Mouse (Mus musculus) left cerebral cortex, postnatal 14 days (tissue): Measurements from ENCODE around the gene Rgr. TPM values are rescaled to one million over a fixed set of nuclear protein-coding genes. Genes with fewer than 3 reads are reported as not detected.
A peak's percentile ranks its signal among the peaks of the same experiment; 100 is the strongest.

Experiments
- DNase-seq, 2 experiments: peaks; one replicate each; pipeline ENCODE4 v3.0.0; 2021 to 2022; ENCODE audit warnings: low spot score in 2 of 2, mixed read lengths in 1 of 2
- intact Hi-C: fragments of 180-260 bp; cut with DNase I; formaldehyde crosslinking; loops from one replicate; pipeline ENCODE4 v1.15.1; 2025
- long read RNA-seq, 2 experiments: library from polyadenylated mRNA; stranded (forward); transcript quantifications; one replicate each; pipeline ENCODE4 v2.0.0; 2021
- total RNA-seq, 2 experiments: library from RNA; stranded (reverse); gene quantifications; 2 replicates each; pipeline ENCODE4 v1.2.3; 2021

The Rgr gene
- not detected for total RNA-seq
- long read RNA-seq, experiment 1, result 0 reads
- long read RNA-seq, experiment 2, result 0 reads

GRCm38 (mm10) chr14:37048914-37049410 lies at the start of gene Rgr:
Rgr (minus strand) TSS chr14:37048964.
- peak in 1 of 2 experiments; percentile 42 for DNase-seq

GRCm38 (mm10) chr14:37097956-37098530 lies 49.3 kb upstream of the Rgr start, which contains the start of gene Cdhr1:
Cdhr1 (minus strand) TSS chr14:37098347.
- intact Hi-C loops, result no loop called here
- peak in 1 of 2 experiments; percentile 16 for DNase-seq

More at GRCm38 (mm10) chr14:37048914-37049410, at the start of gene Rgr:
- intact Hi-C loops, result no loop called here

- no peak for DNase-seq
- intact Hi-C loops, result no loop called here
These were observed 46.8 kb upstream of the Rgr start for GRCm38 (mm10) chr14:37095556-37095955.

GRCm38 (mm10) chr14:37094436-37094835 lies 45.7 kb upstream of the Rgr start:
- DNase-seq, result no peak
- intact Hi-C loops, result no loop called here

GRCm38 (mm10) chr14:37083755-37084154 lies 35.0 kb upstream of the Rgr start:
- intact Hi-C loops, result no loop called here
- no peak for DNase-seq

GRCm38 (mm10) chr14:37080724-37081123 lies 32.0 kb upstream of the Rgr start:
- intact Hi-C loops, result no loop called here
- DNase-seq, result no peak

- intact Hi-C loops, result no loop called here
- peak in 1 of 2 experiments; percentile 18 for DNase-seq
These were observed 19.8 kb upstream of the Rgr start for GRCm38 (mm10) chr14:37068516-37068915.

GRCm38 (mm10) chr14:37067629-37068028 lies 18.9 kb upstream of the Rgr start, which contains the start of gene Lrit2:
Lrit2 (plus strand) TSS chr14:37067929.
- intact Hi-C loops, result no loop called here
- no peak for DNase-seq

GRCm38 (mm10) chr14:37066636-37067035 lies 17.9 kb upstream of the Rgr start:
- intact Hi-C loops, result no loop called here
- peak; percentile 13 to 47 for DNase-seq

- intact Hi-C loops, result no loop called here
- DNase-seq, result peak in 1 of 2 experiments; percentile 49
These were observed 16.1 kb upstream of the Rgr start for GRCm38 (mm10) chr14:37064849-37065248.

- intact Hi-C loops, result loop anchor here (5.0 kb wide), 3 partner anchors 67 to 93 kb away; partner anchors contain the start of gene Ccser2
- DNase-seq, result peak; percentile 15 to 29
These were observed 14.3 kb downstream of the Rgr start for GRCm38 (mm10) chr14:37034432-37034831.

GRCm38 (mm10) chr14:37033241-37033640 lies 15.5 kb downstream of the Rgr start:
- peak; percentile 83 to 91 for DNase-seq

GRCm38 (mm10) chr14:37032481-37033104 lies 16.2 kb downstream of the Rgr start:
- intact Hi-C loops, result loop anchor here (2.0 to 5.0 kb wide), 4 partner anchors 65 to 166 kb away; partner anchors contain the start of gene Ccser2
- no peak for DNase-seq

More at GRCm38 (mm10) chr14:37033241-37033640, 15.5 kb downstream of the Rgr start:
- intact Hi-C loops, result loop anchor here (2.0 to 5.0 kb wide), 4 partner anchors 66 to 166 kb away; partner anchors contain the start of gene Ccser2

- intact Hi-C loops, result loop anchor here (5.0 kb wide), 1 partner anchor 46 kb away; no protein-coding TSS in a partner anchor
- DNase-seq, result no peak
These were observed 20.2 kb downstream of the Rgr start for GRCm38 (mm10) chr14:37028555-37028954.

GRCm38 (mm10) chr14:37027951-37028350 lies 20.8 kb downstream of the Rgr start:
- no peak for DNase-seq
- intact Hi-C loops, result loop anchor here (5.0 kb wide), 1 partner anchor 46 kb away; no protein-coding TSS in a partner anchor

GRCm38 (mm10) chr14:37027248-37027933 lies 21.4 kb downstream of the Rgr start:
- DNase-seq, result no peak
- intact Hi-C loops, result loop anchor here (5.0 kb wide), 1 partner anchor 45 kb away; no protein-coding TSS in a partner anchor

GRCm38 (mm10) chr14:37015894-37016293 lies 32.9 kb downstream of the Rgr start:
- no peak for DNase-seq
- intact Hi-C loops, result no loop called here

- intact Hi-C loops, result no loop called here
- peak in 1 of 2 experiments; percentile 49 for DNase-seq
These were observed 35.1 kb downstream of the Rgr start for GRCm38 (mm10) chr14:37013644-37014043.

GRCm38 (mm10) chr14:37009686-37010085 lies 39.1 kb downstream of the Rgr start:
- no peak for DNase-seq
- intact Hi-C loops, result no loop called here

GRCm38 (mm10) chr14:37006489-37006888 lies 42.3 kb downstream of the Rgr start:
- intact Hi-C loops, result no loop called here
- no peak for DNase-seq
